Mouse (Mus musculus) kidney, postnatal 14 days (tissue): ENCODE results near the gene Ccdc88c.

Source experiments
- DNase-seq: peaks from one replicate; pipeline ENCODE4 v3.0.0; 2022; ENCODE audit warnings: mixed read lengths

Ccdc88c gene

DNA sequence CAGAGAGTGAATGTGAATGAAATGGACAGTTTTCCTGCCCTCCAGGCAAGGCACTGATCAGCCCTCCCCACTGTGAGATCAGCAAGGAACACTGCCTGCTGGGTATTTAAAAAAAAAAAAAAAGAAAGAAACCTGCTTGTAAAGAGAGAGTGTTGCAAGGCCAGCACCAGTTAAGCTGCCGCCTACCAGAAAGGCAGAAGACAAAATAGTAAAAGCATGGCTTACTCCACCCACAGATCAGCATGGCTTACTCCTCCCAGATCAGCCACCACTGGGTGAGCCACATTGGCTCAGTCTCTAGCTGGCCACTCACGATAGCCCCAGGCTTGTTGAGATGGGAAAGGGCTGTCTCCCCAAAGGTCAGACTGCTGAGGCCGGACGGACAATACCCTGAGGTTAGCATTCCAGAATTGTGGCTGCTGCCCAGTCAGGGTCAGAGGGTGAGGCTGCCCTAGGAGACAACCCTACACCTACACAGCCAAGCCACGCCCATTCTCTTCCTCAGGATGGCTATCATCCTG is 32.4 kb downstream of the Ccdc88c start:
- DNase-seq: peak; percentile 27

DNA sequence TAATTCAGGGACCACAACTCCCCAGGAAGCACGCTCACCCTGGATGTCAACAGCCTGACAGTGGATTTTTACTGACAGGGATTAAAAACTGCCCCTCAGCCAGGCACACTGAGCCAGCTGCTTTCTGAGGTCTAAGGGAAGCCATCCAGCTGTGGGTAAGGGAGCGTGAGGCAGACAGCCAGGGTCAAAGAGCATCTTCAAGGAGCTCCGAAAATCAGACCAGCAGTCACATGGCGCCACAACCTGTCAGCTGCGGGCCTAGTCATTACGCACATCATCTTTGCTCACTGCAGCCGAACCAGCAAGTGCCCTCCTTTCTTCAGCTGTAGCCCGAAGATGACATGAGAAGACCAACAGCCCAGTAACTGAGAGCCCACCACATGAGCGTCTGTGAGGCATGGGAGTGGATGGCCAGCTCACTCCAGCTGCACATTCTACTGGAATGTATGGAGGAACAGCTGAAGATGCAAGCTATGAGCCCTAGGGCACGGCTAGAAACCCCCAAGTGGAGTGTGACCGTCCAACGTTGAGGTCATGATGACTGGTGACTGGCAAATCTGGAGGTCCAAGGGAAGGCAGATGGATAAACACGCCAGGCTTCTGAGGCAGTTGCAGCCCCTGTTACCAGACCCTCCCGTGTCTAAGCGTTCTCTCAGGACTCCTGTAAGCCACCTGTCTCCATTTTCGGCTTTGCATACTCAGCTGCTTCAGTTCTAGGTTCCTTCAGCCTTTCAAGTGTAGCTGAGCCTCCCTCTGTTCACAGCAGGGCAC is 33.1 kb downstream of the Ccdc88c start:
- DNase-seq: peak; percentile 45

GRCm38 (mm10) chr12:100994140-100995015 is 34.5 kb downstream of the Ccdc88c start:
- DNase-seq: no peak

- no peak for DNase-seq
Measured at GRCm38 (mm10) chr12:100993146-100993545, 35.7 kb downstream of the Ccdc88c start.

DNA sequence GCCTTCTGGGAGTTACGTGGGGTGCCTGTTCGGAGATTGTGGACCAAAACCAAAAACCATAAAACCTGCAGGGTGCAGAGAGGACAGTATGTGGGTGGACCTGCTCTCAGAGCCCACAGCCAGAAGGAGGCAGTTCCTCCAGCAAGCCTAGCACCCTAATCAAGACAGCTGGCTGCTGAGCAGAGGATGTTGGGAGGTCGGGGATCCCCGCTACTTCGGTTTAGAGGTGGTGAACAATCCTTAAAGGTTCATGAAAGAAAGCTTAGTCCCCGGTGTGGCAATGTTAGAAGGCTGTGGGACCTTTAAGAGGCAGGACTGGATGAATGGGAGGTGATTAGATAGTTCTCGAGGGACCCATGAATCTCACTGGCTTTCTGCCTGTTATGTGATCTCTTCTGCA is 36.4 kb downstream of the Ccdc88c start:
- DNase-seq: no peak

DNA sequence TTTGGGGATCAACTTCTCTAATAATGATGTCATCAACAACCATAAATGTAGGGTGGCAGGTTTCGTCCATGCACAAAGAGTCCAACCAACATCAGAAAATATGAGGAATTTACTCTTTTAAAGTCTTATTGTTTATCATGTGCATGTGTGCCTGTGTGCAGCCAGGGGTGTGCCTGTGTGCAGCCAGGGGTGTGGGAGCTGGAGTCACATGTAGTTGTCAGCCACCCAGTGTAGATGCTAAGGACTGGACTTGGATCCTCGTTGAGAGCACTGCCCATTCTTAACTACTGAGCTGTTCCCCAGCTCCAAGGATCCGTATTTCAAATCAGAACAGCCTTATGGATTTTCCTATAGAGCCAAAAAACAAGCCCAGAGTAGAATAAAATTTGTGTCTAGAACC is 37.7 kb downstream of the Ccdc88c start:
- no peak for DNase-seq

DNA sequence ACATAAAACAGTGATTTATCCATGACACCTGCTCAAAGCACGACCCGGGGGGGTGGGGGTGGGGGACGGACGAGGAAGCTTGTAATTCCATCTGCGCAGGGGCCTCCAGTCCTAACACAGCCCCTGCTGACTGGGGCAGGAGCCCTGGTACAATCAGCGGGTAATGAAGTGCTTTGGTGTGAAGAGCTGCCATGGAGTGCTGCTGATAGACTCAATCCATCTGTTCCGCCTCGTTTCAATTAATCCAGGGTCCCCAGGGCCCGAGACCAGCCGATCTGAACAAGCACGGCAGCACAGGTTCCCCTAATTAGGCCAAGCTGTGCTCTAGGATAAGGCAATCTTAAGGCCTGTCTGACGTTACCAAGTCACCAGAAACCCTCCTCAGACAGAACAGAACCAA is 38.6 kb downstream of the Ccdc88c start:
- DNase-seq: no peak

- DNase-seq: no peak
Measured at GRCm38 (mm10) chr12:100989780-100990288, 39.0 kb downstream of the Ccdc88c start.

- no peak for DNase-seq
Measured at GRCm38 (mm10) chr12:100988324-100989130, 40.3 kb downstream of the Ccdc88c start.

DNA sequence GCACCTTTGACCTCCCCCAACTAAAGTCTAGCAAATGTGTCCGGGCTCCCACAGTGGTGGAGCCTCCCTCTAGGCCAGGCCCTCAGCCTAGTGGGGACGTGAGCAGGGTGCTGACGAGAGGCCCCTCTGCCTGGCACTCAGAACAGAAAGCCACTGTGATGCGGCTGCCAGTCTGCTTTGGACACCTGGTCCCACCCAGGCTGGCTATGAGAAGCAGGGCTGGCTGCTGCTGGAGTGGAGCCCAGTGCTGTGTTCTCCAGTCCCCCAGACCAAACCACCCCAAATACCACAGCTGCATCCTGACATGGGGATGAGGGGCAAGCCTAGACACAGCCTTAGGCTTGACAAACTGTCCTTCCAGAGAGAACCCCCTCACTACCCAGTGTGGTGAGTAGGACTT is 42.4 kb downstream of the Ccdc88c start:
- DNase-seq: no peak

- DNase-seq: no peak
Measured at GRCm38 (mm10) chr12:100985793-100986157, 43.1 kb downstream of the Ccdc88c start.

GRCm38 (mm10) chr12:100985050-100985792 is 43.6 kb downstream of the Ccdc88c start:
- no peak for DNase-seq

DNA sequence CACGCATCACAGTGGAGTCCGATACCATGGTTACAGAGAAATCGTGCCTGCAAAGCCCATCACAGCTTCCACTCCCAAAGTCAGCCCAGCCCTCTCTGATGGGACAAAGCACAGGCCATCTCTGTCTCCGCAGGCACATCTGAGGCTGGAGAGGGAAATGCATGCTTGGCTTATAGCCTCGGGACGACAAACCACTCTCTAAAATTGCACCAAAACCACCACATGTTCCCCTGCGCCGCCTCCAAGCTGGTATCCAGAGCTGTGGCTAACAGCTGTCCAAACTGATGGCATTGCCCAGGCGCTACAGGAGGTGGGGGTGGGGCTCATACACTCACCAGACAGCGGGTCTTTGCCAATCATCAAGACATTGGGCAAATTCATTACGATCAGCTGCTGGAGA is 45.3 kb downstream of the Ccdc88c start:
- DNase-seq: no peak

GRCm38 (mm10) chr12:100982217-100982616 is 46.6 kb downstream of the Ccdc88c start:
- no peak for DNase-seq

DNA sequence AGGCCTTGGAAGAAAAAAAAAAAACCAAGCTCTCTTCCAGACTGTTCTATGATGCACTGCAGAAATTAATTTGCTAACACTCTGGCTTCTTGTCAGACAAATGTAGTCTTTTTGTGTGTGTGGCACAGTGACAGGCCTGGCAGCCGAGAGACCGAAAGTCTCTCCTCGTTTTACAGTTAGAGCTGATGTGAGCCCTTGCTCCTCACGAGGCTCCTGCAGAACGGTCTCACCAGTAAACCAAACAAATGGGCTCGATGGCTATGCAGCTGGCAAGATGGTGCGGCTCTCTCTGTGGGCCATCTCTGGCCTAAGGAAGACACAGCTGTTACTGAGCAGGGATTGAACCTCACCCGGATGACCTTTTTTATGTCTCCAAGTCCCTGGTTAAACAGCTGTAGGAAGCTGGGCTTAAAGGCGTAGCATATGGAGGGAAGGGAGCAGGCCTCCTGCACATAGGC is 48.3 kb downstream of the Ccdc88c start:
- no peak for DNase-seq

GRCm38 (mm10) chr12:100979616-100980015 is 49.2 kb downstream of the Ccdc88c start:
- DNase-seq: no peak

DNA sequence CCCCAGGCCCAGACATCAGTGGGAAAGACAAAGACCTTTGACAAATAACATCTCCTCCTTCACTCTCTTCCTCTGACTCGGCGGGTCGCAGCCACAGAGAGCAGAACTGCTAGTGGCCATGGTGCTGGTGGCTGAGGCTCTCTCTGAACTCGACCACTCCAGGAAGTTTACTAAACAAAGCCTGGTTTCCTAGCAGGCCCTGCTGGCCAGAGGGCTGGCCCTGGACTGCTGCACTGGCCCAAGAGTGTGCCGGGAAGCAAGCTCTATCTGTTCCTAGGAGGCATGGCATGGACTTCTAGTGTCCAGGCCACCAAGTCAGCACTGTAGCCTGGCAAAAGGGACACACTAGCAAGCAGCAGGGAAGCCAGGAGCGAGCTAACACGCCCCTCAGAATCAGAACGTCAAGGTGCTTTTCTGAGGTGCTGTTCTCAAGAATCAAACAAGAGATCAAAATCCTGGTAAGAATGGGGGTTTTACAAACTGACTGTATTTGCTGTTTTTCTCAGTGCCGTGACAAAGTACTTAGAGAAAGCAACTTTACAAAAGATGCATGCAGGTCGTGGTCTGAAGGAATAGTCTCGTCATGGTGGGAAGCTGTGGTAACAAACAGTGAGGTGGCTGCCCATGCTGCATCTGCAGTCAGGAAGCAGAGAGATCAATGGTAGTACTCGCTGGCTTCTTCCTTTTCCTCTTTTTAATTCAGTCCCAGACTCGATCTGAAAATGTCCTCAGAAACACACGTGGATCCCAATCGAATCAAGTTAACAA is 50.7 kb downstream of the Ccdc88c start:
- no peak for DNase-seq

- no peak for DNase-seq
Measured at GRCm38 (mm10) chr12:100977551-100977950, 51.3 kb downstream of the Ccdc88c start.

DNA sequence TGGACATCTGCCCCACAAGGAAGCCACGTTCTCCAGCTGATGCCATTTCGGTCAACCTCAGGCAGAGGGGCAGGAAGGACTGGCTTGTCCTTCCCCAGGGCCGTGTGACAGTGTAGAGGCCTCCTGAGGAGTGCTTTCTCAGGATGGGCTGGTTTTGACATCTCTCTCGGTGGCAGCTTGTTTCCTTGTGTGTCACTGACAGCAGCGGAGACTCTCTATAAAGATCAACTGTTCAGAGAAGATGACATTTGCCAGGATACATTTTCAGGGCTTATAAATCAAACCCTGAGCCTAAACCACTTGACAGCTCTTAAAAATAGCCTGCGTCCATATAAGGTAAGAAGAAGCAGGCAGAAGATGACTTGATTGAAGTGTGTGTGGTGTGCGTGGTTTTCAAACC is 59.0 kb downstream of the Ccdc88c start:
- no peak for DNase-seq

- no peak for DNase-seq
Measured at GRCm38 (mm10) chr12:100967383-100967782, 61.5 kb downstream of the Ccdc88c start.

GRCm38 (mm10) chr12:100966253-100966652 is 62.6 kb downstream of the Ccdc88c start:
- no peak for DNase-seq
